Mouse (Mus musculus): ENCODE measurements around the gene Tm4sf19.

GRCm38 (mm10) chr16:32379575-32379974 lies 20.7 kb upstream of the Tm4sf19 start:
- TF ChIP-seq CTCF (conservative IDR thresholded peaks at IDR 0.05; ENCODE audit: low read length) = no peak
- no peak for TF ChIP-seq NANOG (IDR thresholded peaks at IDR 0.05; ENCODE audit: borderline replicate concordance, low read length)

Measured in E14TG2a.4 (cell line).